Mouse (Mus musculus): Measurements from ENCODE around the gene Rubcn. TPM values are rescaled to one million over a fixed set of nuclear protein-coding genes. Genes with fewer than 3 reads are reported as not detected.
A peak's percentile ranks its signal among the peaks of the same experiment; 100 is the strongest.
"Not testable (repeated sequence)": the region's sequence is repeated elsewhere in the genome, so short reads cannot be mapped to it uniquely, and the experiment has no call there.

The Rubcn gene
- 13.2 and 14.3 TPM in 2 replicates for polyA plus RNA-seq (2014; fragmentation: Nextera tagmentation; extraction: Ambion mirVana)

DNA sequence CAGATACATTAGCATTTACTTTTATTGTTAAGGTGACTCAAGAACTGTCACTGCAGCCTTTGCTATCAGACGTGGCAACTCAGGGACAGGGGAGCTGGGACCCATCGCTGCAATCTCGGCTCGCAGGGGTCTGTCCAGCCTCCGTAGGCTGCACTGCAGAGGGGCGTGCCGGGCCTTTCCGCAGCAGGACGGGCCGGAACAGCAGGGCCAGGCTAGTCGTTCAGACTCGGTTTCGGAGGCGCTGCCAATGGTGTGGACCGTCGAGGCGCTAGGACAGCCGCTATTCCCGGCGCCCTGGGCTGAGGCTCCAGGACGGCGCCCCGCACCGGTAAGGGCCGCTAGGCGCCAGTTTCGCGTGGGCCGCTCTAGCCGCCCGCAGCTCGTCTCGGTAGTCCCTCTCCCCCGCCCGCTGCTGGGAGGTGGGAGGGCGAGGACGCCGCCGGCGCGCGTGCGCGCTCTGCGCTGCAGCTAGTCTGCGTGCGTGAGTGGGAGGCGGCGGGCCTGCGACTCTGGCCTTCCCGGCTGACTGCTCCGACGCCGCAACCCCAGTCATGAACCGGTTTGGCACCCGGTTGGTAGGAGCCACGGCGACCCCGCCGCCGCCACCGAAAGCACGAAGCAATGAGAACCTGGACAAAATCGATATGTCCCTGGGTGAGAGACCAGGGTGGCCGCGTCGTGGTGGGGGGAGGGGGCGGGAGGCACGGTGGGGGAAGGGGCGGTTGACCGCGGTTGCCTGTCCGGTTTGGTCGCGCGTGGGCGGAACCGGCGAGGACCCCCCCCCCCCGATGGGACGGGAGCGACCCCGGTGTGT is at the start of gene Rubcn, which contains the start of gene Fyttd1:
Rubcn (minus strand) TSS at position 424 of the 814 bp plus-strand sequence.
Fyttd1 (plus strand) TSS at position 158 of the 814 bp plus-strand sequence.
- Histone ChIP-seq H3K9me3 (ENCODE audit: control insufficient read depth, low read length) (no peaks in the 10 kb centered on the region), H3K27ac (ENCODE audit: low read depth, low read length) (peak within 1 kb of the TSS; percentile 71), H3K4me3 (ENCODE audit: low read depth, low read length) (peak within 1 kb of the TSS; percentile 92), H3K4me1 (ENCODE audit: control insufficient read depth, insufficient read depth, low read length) (peaks cover 6% of the 10 kb centered on the region), H3K9ac (ENCODE audit: low read length) (peak within 1 kb of the TSS; percentile 89), H3K4me2 (peak within 1 kb of the TSS; percentile 80), H3K36me3 (ENCODE audit: control insufficient read depth, insufficient read depth, low read length) (no peaks in the 10 kb centered on the region), H3K27me3 (ENCODE audit: control insufficient read depth, insufficient read depth, low read length) (no peaks in the 10 kb centered on the region; the same call in 1 of the 2 replicates)
- ATAC-seq (ENCODE audit: low FRiP score) (peak; percentile 97), DNase-seq (ENCODE audit: low spot score, missing footprints) (peak; percentile 100)
- under 1% methylated on average over 74 of the region's 83 CpGs for WGBS

DNA sequence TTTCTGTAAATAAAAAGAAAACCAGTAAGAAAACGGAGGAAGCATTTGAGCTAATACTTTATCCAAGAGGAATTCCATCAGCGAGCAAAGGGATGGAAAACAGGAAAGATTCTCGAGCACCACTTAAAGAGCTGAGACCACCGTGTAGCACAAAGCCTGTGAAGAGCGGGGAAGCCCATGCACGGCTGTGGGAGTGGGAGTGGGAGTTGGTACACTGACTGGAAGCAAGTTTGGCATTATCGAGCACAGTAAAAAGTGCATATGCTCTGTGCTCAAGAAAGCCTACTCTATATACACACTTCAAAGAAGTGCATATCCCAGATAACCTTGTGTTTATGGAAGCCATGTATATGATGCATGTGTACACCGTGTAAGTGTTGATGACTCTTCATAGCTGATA is 49.5 kb upstream of the Rubcn start:
- no peak overlapping the region for H3K27ac ChIP-seq (ENCODE audit: low read depth, low read length)
- no peaks in the 10 kb centered on the region for H3K27me3 ChIP-seq (ENCODE audit: control insufficient read depth, insufficient read depth, low read length)
- no peaks in the 10 kb centered on the region for H3K9me3 ChIP-seq (ENCODE audit: control insufficient read depth, low read length)
- H3K4me3 ChIP-seq (ENCODE audit: low read depth, low read length), result no peak overlapping the region
- H3K4me2 ChIP-seq, result no peak overlapping the region
- no peak for ATAC-seq (ENCODE audit: low FRiP score)
- H3K36me3 ChIP-seq (ENCODE audit: control insufficient read depth, insufficient read depth, low read length), result peaks cover 7% of the 10 kb centered on the region
- H3K9ac ChIP-seq (ENCODE audit: low read length), result no peak overlapping the region
- 96% methylated on average over 8 of the region's 8 CpGs for WGBS
- no peaks in the 10 kb centered on the region for H3K4me1 ChIP-seq (ENCODE audit: control insufficient read depth, insufficient read depth, low read length)
- DNase-seq (ENCODE audit: low spot score, missing footprints), result no peak

DNA sequence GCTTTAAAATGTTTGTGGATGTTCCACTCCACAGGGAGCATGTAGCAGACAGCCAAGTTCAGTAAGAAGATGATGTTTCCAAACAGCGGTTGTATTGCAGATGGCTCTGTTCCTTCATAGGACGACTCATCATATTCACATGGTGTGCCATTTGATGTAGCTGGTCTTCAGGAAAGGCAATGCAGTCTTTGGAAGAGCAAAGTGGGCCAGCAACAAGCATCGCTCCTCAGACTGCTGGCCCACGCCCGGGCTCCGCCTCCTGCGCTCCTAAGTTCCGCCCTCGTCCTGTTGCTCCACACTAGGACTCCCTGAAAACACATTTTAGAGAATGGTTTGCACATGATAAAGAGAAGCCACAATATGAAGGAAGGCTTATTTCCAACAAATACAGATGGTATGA is 49.1 kb upstream of the Rubcn start:
- WGBS, result 92% methylated on average over 9 of the region's 9 CpGs
- not testable (repeated sequence) for H3K36me3 ChIP-seq (ENCODE audit: control insufficient read depth, insufficient read depth, low read length); H3K9ac ChIP-seq (ENCODE audit: low read length); H3K27me3 ChIP-seq (ENCODE audit: control insufficient read depth, insufficient read depth, low read length); H3K9me3 ChIP-seq (ENCODE audit: control insufficient read depth, low read length); H3K4me3 ChIP-seq (ENCODE audit: low read depth, low read length); ATAC-seq (ENCODE audit: low FRiP score); DNase-seq (ENCODE audit: low spot score, missing footprints); H3K4me1 ChIP-seq (ENCODE audit: control insufficient read depth, insufficient read depth, low read length); H3K27ac ChIP-seq (ENCODE audit: low read depth, low read length); H3K4me2 ChIP-seq

DNA sequence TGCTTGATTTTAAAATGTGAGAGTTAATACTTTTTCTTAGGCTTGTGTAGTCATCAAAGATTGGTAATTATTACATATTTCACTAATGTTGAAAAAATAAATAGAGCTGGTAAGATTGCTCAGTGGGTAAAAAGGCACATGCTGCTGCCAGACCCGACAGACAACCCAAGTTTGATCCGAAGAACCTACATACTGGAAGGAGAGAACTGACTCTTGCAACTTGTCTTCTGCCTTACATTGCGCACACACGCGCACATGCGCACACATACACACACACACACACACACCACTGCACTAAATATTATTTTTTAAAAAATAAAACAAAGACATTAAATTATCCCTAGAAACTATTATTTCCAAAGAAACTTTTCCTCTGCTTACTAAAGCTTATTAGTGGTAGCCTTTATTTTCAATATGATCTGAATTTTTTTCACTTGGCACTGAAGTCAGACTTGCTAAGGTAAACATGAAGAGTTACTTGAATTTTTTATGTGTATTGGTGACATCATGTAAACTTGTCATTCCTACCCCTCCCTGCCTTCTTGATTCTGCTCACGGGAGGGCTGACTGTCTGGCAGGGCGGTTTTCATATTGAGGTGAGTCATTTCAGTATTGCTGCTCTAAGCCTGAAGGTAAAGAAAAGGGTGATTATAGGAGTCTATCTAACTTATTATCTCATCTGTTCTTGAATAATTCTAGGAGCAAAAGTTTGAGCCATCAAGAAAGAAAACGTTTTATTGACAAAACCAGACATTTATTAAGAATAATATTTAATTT is 37.9 kb upstream of the Rubcn start:
- ATAC-seq (ENCODE audit: low FRiP score) (no peak), DNase-seq (ENCODE audit: low spot score, missing footprints) (no peak)
- Histone ChIP-seq H3K9me3 (ENCODE audit: control insufficient read depth, low read length) (no peaks in the 10 kb centered on the region), H3K9ac (ENCODE audit: low read length) (no peak overlapping the region; the same call in 1 of the 2 replicates), H3K27ac (ENCODE audit: low read depth, low read length) (no peak overlapping the region), H3K4me1 (ENCODE audit: control insufficient read depth, insufficient read depth, low read length) (peaks cover 3% of the 10 kb centered on the region; the same call in 1 of the 2 replicates), H3K4me2 (peak overlapping the region; percentile 78), H3K27me3 (ENCODE audit: control insufficient read depth, insufficient read depth, low read length) (no peaks in the 10 kb centered on the region), H3K4me3 (ENCODE audit: low read depth, low read length) (peak overlapping the region; percentile 97), H3K36me3 (ENCODE audit: control insufficient read depth, insufficient read depth, low read length) (no peaks in the 10 kb centered on the region)
- WGBS, result 81% methylated on average over 9 of the region's 9 CpGs

DNA sequence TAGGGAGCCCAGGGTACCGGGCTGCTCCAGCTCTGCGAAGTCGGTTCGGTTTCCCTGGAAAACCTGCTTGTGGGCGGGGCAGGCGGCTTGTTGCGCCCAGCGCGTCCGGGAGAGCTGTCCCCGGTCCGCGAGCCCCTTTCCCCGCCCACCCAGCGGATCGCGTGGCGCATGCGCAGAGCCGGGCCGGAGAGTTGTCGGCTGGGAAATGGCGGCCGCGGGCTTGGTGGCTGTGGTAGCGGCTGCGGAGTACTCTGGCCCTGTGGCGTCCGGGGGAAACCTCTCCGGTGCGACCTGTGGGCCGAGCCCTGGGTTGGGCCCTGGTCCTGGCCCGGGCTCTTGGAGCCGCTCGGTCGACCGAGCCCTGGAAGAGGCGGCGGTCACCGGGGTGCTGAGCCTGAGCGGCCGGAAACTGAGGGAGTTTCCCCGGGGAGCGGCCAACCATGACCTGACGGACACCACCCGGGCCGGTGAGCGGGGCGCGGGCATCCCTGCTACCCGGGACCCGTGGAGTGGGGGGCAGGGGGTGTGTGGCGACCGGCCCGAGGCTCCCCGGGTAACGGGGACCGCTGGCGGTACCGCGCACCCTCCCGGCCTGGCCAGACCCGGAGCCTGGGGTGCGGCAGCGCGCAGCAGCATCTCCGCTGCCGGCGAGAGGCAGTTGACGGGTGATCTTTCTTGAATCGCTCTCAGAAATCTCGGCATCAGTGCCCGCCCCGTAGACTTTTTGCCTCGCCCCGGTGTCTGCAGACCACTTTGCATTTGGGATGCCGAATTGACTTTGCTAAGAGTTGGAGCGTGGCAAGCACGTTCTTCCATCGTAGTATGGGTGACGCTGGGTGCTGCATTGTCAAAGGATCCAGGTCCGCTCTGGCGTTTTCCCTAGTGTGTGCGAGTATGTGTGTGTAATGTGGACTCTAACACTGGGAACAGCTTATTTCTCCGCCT is 36.6 kb upstream of the Rubcn start, which contains the start of gene Lrch3:
Lrch3 (plus strand) TSS at position 164 of the 945 bp plus-strand sequence.
- Histone ChIP-seq H3K9me3 (ENCODE audit: control insufficient read depth, low read length) (no peaks in the 10 kb centered on the region), H3K4me3 (ENCODE audit: low read depth, low read length) (peak within 1 kb of the TSS; percentile 97), H3K4me2 (peak within 1 kb of the TSS; percentile 78), H3K4me1 (ENCODE audit: control insufficient read depth, insufficient read depth, low read length) (peaks cover 3% of the 10 kb centered on the region; the same call in 1 of the 2 replicates), H3K27ac (ENCODE audit: low read depth, low read length) (peak within 1 kb of the TSS; percentile 54), H3K27me3 (ENCODE audit: control insufficient read depth, insufficient read depth, low read length) (no peaks in the 10 kb centered on the region), H3K36me3 (ENCODE audit: control insufficient read depth, insufficient read depth, low read length) (no peaks in the 10 kb centered on the region), H3K9ac (ENCODE audit: low read length) (peak within 1 kb of the TSS; percentile 96)
- ATAC-seq (ENCODE audit: low FRiP score) (peak; percentile 91), DNase-seq (ENCODE audit: low spot score, missing footprints) (peak; percentile 99)
- WGBS, result under 1% methylated on average over 85 of the region's 85 CpGs

DNA sequence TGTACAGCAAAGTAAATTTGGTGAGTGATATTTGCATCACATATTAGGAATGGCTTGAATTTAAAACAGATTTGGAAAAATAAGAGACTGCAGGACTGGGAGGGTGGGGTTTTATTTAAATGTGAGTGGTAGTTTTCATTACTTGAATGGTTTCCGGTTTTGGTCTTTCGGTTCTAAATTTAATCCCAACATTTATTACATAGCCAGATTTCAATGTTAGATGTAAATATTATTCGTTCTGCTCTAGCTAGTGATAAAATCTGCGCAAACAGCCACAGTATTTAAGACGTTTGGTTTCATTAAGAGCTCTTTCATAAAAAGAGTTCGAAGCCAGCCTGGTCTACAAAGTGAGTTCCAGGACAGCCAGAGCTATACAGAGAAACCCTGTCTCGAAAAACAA is 35.6 kb upstream of the Rubcn start:
- H3K4me2 ChIP-seq, result peak overlapping the region; percentile 78; the same call in 1 of the 2 replicates
- peak overlapping the region; percentile 96; the same call in 1 of the 2 replicates for H3K9ac ChIP-seq (ENCODE audit: low read length)
- no peaks in the 10 kb centered on the region for H3K36me3 ChIP-seq (ENCODE audit: control insufficient read depth, insufficient read depth, low read length)
- no peak overlapping the region for H3K27ac ChIP-seq (ENCODE audit: low read depth, low read length)
- ATAC-seq (ENCODE audit: low FRiP score), result no peak
- H3K27me3 ChIP-seq (ENCODE audit: control insufficient read depth, insufficient read depth, low read length), result no peaks in the 10 kb centered on the region
- H3K4me3 ChIP-seq (ENCODE audit: low read depth, low read length), result no peak overlapping the region
- H3K9me3 ChIP-seq (ENCODE audit: control insufficient read depth, low read length), result no peaks in the 10 kb centered on the region
- WGBS, result 72% methylated on average over 7 of the region's 7 CpGs
- H3K4me1 ChIP-seq (ENCODE audit: control insufficient read depth, insufficient read depth, low read length), result peaks cover 3% of the 10 kb centered on the region; the same call in 1 of the 2 replicates
- no peak for DNase-seq (ENCODE audit: low spot score, missing footprints)

DNA sequence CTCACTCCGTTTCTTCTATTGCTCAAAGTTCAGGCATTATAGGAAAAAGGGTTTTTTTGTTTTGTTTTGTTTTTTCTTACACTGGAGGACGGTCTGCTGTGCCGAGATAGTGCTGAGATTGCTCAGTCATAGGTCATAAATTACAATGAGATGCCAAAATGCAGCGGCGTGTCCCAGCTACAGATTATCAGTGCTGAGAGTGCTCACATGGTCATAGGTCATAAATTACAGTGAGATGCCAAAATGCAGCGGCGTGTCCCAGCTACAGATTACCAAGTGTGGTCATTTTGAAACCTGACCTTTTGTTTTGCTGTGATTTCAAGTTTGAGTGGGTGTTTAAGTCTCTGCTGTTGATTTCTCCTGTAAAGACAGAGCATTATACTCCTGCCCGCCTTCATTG is 29.2 kb upstream of the Rubcn start:
- Histone ChIP-seq H3K9ac (ENCODE audit: low read length) (no peak overlapping the region), H3K4me1 (ENCODE audit: control insufficient read depth, insufficient read depth, low read length) (no peaks in the 10 kb centered on the region), H3K4me2 (no peak overlapping the region), H3K9me3 (ENCODE audit: control insufficient read depth, low read length) (no peaks in the 10 kb centered on the region), H3K36me3 (ENCODE audit: control insufficient read depth, insufficient read depth, low read length) (0 out of 2 replicates have a peak, but pooled peaks cover 2% of the 10 kb centered on the region), H3K27ac (ENCODE audit: low read depth, low read length) (no peak overlapping the region), H3K4me3 (ENCODE audit: low read depth, low read length) (no peak overlapping the region), H3K27me3 (ENCODE audit: control insufficient read depth, insufficient read depth, low read length) (no peaks in the 10 kb centered on the region)
- WGBS, result 91% methylated on average over 8 of the region's 8 CpGs
- no peak for ATAC-seq (ENCODE audit: low FRiP score)
- no peak for DNase-seq (ENCODE audit: low spot score, missing footprints)

DNA sequence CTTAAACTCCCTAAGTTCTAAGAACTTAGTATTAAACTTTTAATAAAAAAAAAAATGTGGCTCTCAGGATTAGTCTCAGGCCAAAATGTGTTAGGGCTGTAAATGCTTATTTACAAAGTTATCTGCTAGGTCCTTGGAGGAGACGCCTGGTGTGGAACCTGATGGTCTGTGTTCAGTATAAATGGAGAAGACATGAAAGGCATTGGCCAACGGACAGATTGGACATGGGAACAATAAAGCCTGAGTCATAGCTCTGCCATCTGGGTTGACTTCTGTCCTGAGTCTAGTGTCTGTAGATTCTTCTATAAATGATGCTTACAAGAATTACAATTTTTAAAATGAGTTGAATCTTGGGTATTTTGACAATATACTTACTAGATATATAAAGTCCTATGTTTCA is 28.6 kb upstream of the Rubcn start:
- Histone ChIP-seq H3K27ac (ENCODE audit: low read depth, low read length) (no peak overlapping the region), H3K27me3 (ENCODE audit: control insufficient read depth, insufficient read depth, low read length) (no peaks in the 10 kb centered on the region), H3K4me2 (no peak overlapping the region), H3K4me3 (ENCODE audit: low read depth, low read length) (no peak overlapping the region), H3K36me3 (ENCODE audit: control insufficient read depth, insufficient read depth, low read length) (0 out of 2 replicates have a peak, but pooled peaks cover 2% of the 10 kb centered on the region), H3K4me1 (ENCODE audit: control insufficient read depth, insufficient read depth, low read length) (no peaks in the 10 kb centered on the region), H3K9ac (ENCODE audit: low read length) (no peak overlapping the region), H3K9me3 (ENCODE audit: control insufficient read depth, low read length) (no peaks in the 10 kb centered on the region)
- ATAC-seq (ENCODE audit: low FRiP score), result no peak
- WGBS, result 84% methylated on average over 2 of the region's 2 CpGs
- DNase-seq (ENCODE audit: low spot score, missing footprints), result peak; percentile 2
